9 mouse cellular contexts compared by ENCODE assay signal in genomic region chr5:130858148-130858547, GRCm38 (mm10).
DNase-seq lines count a peak whose midpoint lies in the region; ATAC-seq lines count a peak whose summit lies in the region.
"Had no signal": no experiment of that assay in that cellular context is flagged by ENCODE, and none has a peak within 500 bp of the region (broad histone marks: within the 10 kb centered on the region; RNA-seq: fewer than 3 reads in every experiment).

No protein-coding gene starts in this region.

- no peaks in the 10 kb centered on the region for H3K9me3 ChIP-seq in embryonic facial prominence, embryonic 14.5 days (ENCODE audit: control insufficient read depth, low read length)
- H3K9me3 ChIP-seq in midbrain, embryonic 13.5 days, result no peaks in the 10 kb centered on the region
- H3K9me3 ChIP-seq: embryonic facial prominence, embryonic 15.5 days had no signal

- H3K36me3 ChIP-seq in embryonic facial prominence, embryonic 14.5 days (ENCODE audit: control insufficient read depth, insufficient read depth, low read length), result no peaks in the 10 kb centered on the region
- no peaks in the 10 kb centered on the region for H3K36me3 ChIP-seq in midbrain, embryonic 13.5 days
- H3K36me3 ChIP-seq: embryonic facial prominence, embryonic 15.5 days had no signal

- H3K4me1 ChIP-seq in embryonic facial prominence, embryonic 14.5 days (ENCODE audit: control insufficient read depth, insufficient read depth, low read length), result no peaks in the 10 kb centered on the region
- no peaks in the 10 kb centered on the region for H3K4me1 ChIP-seq in midbrain, embryonic 13.5 days (replicated peaks)
- H3K4me1 ChIP-seq: embryonic facial prominence, embryonic 15.5 days had no signal

- no peak overlapping the region for H3K4me3 ChIP-seq in embryonic facial prominence, embryonic 14.5 days (ENCODE audit: low read depth, low read length)
- no peak overlapping the region for H3K4me3 ChIP-seq in midbrain, embryonic 13.5 days (replicated peaks)
- H3K4me3 ChIP-seq: embryonic facial prominence, embryonic 15.5 days had no signal

- DNase-seq in heart, postnatal 36 days, result peak; percentile 21 to 34
- DNase-seq in heart, postnatal 25 days (ENCODE audit: low spot score), result no peak
- DNase-seq in CD4-positive helper T cell, adult 2 months (ENCODE audit: low read depth, low spot score), result peak; percentile 6
- DNase-seq in adrenal gland, postnatal 10 days, result peak; percentile 62
- peak; percentile 63 for DNase-seq in embryonic facial prominence, embryonic 14.5 days (ENCODE audit: low spot score)
- DNase-seq in layer of hippocampus, postnatal 10 days (ENCODE audit: low spot score in 2 of 2), result peak; percentile 54 to 67
- DNase-seq in gastrocnemius, postnatal 14 days, result no peak

- H3K27me3 ChIP-seq in embryonic facial prominence, embryonic 14.5 days (replicated peaks; ENCODE audit: control insufficient read depth, insufficient read depth, low read length), result no peaks in the 10 kb centered on the region
- no peaks in the 10 kb centered on the region for H3K27me3 ChIP-seq in midbrain, embryonic 13.5 days

- H3K4me2 ChIP-seq in embryonic facial prominence, embryonic 14.5 days (ENCODE audit: low read depth, low read length), result no peak overlapping the region
- H3K4me2 ChIP-seq in midbrain, embryonic 13.5 days (replicated peaks), result no peak overlapping the region
- H3K4me2 ChIP-seq: embryonic facial prominence, embryonic 15.5 days had no signal

- H3K9ac ChIP-seq in embryonic facial prominence, embryonic 14.5 days (ENCODE audit: low read depth, low read length), result no peak overlapping the region
- H3K9ac ChIP-seq in midbrain, embryonic 13.5 days (replicated peaks), result no peak overlapping the region
- H3K9ac ChIP-seq: embryonic facial prominence, embryonic 15.5 days had no signal

- 15% methylated on average over 8 of the region's 8 CpGs for WGBS in embryonic facial prominence, embryonic 14.5 days
- 18% methylated on average over 8 of the region's 8 CpGs for WGBS in midbrain, embryonic 13.5 days

- no peak overlapping the region for H3K27ac ChIP-seq in embryonic facial prominence, embryonic 14.5 days (replicated peaks; ENCODE audit: low read depth, low read length)
- H3K27ac ChIP-seq in midbrain, embryonic 13.5 days, result no peak overlapping the region
- H3K27ac ChIP-seq: embryonic facial prominence, embryonic 15.5 days had no signal

- intact Hi-C loops in heart, postnatal 36 days (cut with DNase I), result no loop called here
- intact Hi-C loops in heart, postnatal 25 days (cut with DNase I), result loop anchor here (2.0 kb wide), 1 partner anchor 583 kb away; no protein-coding TSS in a partner anchor
- intact Hi-C loops in gastrocnemius, postnatal 14 days (cut with DNase I; ENCODE audit: low total_unique reads), result loop anchor here (10.0 kb wide), 1 partner anchor 453 kb away; no protein-coding TSS in a partner anchor

- no peak for ATAC-seq in embryonic facial prominence, embryonic 14.5 days (ENCODE audit: low read depth)
- ATAC-seq in midbrain, embryonic 13.5 days, result peak; percentile 30; the same call in 1 of the 2 replicates

Comparison
In these comparisons a context has a peak if more than half of its experiments do, and no peak if none do; other contexts are left out.
1. DNase-seq: peak in heart, postnatal 36 days (2 of 2), CD4-positive helper T cell, adult 2 months (single experiment), adrenal gland, postnatal 10 days (single experiment), embryonic facial prominence, embryonic 14.5 days (single experiment) and layer of hippocampus, postnatal 10 days (2 of 2); none in heart, postnatal 25 days (single experiment) and gastrocnemius, postnatal 14 days (single experiment).